Mouse (Mus musculus) forebrain, embryonic 16.5 days (tissue): ENCODE measurements around the gene Rpl6. TPM values are rescaled to one million over a fixed set of nuclear protein-coding genes. Genes with fewer than 3 reads are reported as not detected.
"Not testable (repeated sequence)": the region's sequence is repeated elsewhere in the genome, so short reads cannot be mapped to it uniquely, and the experiment has no call there.

Source experiments
- ATAC-seq: fragments of 200-750 bp; cut with Nextera tagmentation; 2 replicates; pipeline ENCODE4 v1.8.0; 2017; ENCODE audit warnings: mild to moderate bottlenecking, moderate library complexity
- H3K27ac ChIP-seq: fragments of 300-500 bp; sonication (generic); 2 replicates; pipeline ENCODE4 v1.5.1; 2014; ENCODE audit warnings: low read length, control low read depth
- H3K27me3 ChIP-seq: fragments of 300-500 bp; sonication (generic); replicated peaks from 2 replicates; pipeline ENCODE4 v1.6.1; 2014; ENCODE audit warnings: low read length; ENCODE audit not compliant: control insufficient read depth, insufficient read depth
- H3K36me3 ChIP-seq: fragments of 300-500 bp; sonication (generic); 2 replicates; pipeline ENCODE4 v1.6.1; 2014; ENCODE audit not compliant: control insufficient read depth, insufficient read depth
- H3K4me1 ChIP-seq: fragments of 300-500 bp; sonication (generic); replicated peaks from 2 replicates; pipeline ENCODE4 v1.6.1; 2014; ENCODE audit warnings: low read length; ENCODE audit not compliant: control insufficient read depth, insufficient read depth
- H3K4me2 ChIP-seq: fragments of 300-500 bp; sonication (generic); 2 replicates; pipeline ENCODE4 v1.6.1; 2014; ENCODE audit warnings: mild to moderate bottlenecking, low read length, control low read depth
- H3K4me3 ChIP-seq: fragments of 300-500 bp; sonication (generic); replicated peaks from 2 replicates; pipeline ENCODE4 v1.5.1; 2014; ENCODE audit warnings: mild to moderate bottlenecking, low read length, control low read depth
- H3K9ac ChIP-seq: fragments of 300-500 bp; sonication (generic); replicated peaks from 2 replicates; pipeline ENCODE4 v1.6.1; 2014; ENCODE audit warnings: low read depth, low read length, control low read depth
- H3K9me3 ChIP-seq: fragments of 300-500 bp; sonication (generic); 2 replicates; pipeline ENCODE4 v1.6.1; 2016; ENCODE audit warnings: low read length; ENCODE audit not compliant: control insufficient read depth
- WGBS: fragments of 180-500 bp; shearing (Covaris S2); extraction: QIAGEN DNeasy Blood & Tissue Kit; methylation state at CpG from one replicate; pipeline ENCODE4 v1.1.7; 2014; 5-methylcytosine and 5-hydroxymethylcytosine counted together
- polyA plus RNA-seq: library from polyadenylated mRNA; unstranded; fragments of >200 nt; fragmentation: Nextera tagmentation; extraction: Ambion mirVana; gene quantifications from 2 replicates; pipeline ENCODE4 v1.2.1, GENCODE M21; 2015

Gene Rpl6
- polyA plus RNA-seq, 1 experiment from 2014 or later, result 361 TPM

DNA sequence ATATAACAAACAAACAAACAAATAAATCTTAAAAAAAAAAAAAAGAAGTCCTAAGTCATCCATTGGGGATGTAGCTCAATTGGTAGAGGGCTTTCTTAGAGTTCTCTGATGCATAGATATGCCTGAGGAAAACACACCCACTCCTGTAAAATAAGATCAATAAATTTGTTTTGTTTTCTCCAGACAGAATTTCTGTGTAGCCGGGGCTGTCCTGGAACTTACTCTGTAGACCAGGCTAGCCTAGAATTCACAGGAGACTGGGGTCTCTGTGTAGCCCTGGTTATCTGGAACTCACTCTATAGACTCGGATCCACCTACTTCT lies 13.0 kb downstream of the Rpl6 start:
- H3K9me3 ChIP-seq, result no peaks in the 10 kb centered on the region
- H3K4me1 ChIP-seq, result peaks cover 10% of the 10 kb centered on the region
- H3K4me2 ChIP-seq, result no peak overlapping the region
- no peak overlapping the region for H3K4me3 ChIP-seq
- H3K27me3 ChIP-seq, result no peaks in the 10 kb centered on the region
- no peak for ATAC-seq
- H3K36me3 ChIP-seq, result peaks cover 5% of the 10 kb centered on the region
- no peak overlapping the region for H3K27ac ChIP-seq
- no peak overlapping the region for H3K9ac ChIP-seq
- WGBS, result 88% methylated on average over 2 of the region's 2 CpGs

- Histone ChIP-seq H3K27me3 (no peaks in the 10 kb centered on the region), H3K9me3 (no peaks in the 10 kb centered on the region), H3K4me2 (no peak overlapping the region), H3K9ac (no peak overlapping the region), H3K27ac (no peak overlapping the region), H3K4me3 (no peak overlapping the region), H3K36me3 (no peaks in the 10 kb centered on the region), H3K4me1 (peaks cover 16% of the 10 kb centered on the region)
- WGBS, result 100% methylated on average over 1 of the region's 1 CpGs
- ATAC-seq, result no peak
Observed at GRCm38 (mm10) chr5:121219190-121219589, 14.9 kb downstream of the Rpl6 start.

DNA sequence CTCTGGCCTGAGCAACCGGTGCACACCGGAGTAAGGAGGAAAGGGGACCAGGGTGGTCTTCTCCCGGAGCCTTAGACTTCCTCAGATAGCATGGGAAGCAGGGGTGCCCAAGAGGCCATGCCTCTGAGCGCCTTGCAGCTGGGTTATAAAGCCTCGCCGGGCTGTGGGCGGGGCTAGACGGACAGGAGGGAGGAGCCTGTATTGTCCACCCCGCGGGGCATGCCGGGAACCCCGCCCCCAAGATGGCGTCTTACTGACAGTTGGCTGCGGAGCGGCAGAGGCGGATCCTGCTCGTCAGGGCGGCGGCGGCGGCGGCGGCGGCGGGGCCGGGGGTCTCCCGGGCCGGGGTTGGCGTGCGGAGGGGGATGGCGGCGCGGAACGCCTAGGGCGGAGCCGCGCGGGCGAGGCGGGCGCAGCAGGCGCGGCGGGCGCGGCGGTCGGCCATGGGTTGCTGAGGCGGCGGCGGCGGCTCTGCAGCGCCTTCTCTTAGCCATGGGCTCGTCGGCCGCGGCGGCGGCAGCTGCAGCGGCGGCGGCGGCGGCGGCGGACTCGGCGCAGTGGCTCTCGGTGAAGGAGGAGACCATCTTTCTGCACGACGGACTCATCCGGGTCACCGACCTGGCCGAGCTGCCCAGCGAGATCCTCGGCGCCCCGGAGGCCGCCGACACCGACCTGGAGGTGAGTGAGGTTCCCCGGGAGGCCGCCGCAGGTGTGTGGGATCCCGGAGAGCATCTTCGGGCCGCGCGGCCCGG lies 15.9 kb downstream of the Rpl6 start, which contains the start of gene Hectd4:
Gene Hectd4 (plus strand): TSS at position 240 of the 752 bp plus-strand sequence.
- peaks cover 16% of the 10 kb centered on the region for H3K4me1 ChIP-seq
- WGBS, result under 1% methylated on average over 56 of the region's 90 CpGs

DNA sequence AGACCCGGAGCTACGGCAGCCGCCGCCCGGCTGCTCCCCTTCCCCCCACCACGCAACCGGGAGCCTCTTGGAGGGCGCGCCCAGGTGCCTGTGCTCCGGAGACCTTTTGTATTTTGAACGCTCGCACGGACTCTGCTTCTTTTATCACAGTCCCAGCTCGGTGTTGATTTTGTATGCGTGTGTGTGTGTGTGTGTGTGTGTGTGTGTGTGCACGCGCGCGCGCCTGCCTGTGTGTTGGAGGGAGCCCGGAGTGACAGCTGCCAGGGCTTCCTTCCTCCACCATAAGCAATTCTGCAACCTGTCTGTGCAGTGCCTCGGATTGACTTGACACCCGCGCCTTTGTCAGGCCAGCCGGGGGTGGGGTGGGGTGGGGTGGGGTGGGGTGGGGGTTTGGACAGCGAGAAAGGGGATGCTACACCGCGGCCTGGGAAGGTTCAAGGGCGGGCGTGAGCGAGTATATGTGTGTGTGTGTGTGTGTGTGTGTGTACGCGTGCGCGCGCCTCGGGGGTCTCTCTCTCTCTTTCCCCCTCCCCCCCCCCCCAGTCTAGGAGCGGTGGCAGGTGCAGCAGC lies 16.5 kb downstream of the Rpl6 start:
- peaks cover 16% of the 10 kb centered on the region for H3K4me1 ChIP-seq
- peak; percentile 52 for ATAC-seq
- under 1% methylated on average over 27 of the region's 38 CpGs for WGBS

More for the DNA sequence above, 15.9 kb downstream of the Rpl6 start, which contains the start of gene Hectd4:
- Histone ChIP-seq H3K4me3 (peak within 1 kb of the TSS; percentile 85), H3K9me3 (no peaks in the 10 kb centered on the region), H3K27ac (peak within 1 kb of the TSS; percentile 94), H3K27me3 (no peaks in the 10 kb centered on the region), H3K36me3 (no peaks in the 10 kb centered on the region), H3K4me2 (peak within 1 kb of the TSS; percentile 86), H3K9ac (peak within 1 kb of the TSS; percentile 93)
- peak; percentile 86 for ATAC-seq

DNA sequence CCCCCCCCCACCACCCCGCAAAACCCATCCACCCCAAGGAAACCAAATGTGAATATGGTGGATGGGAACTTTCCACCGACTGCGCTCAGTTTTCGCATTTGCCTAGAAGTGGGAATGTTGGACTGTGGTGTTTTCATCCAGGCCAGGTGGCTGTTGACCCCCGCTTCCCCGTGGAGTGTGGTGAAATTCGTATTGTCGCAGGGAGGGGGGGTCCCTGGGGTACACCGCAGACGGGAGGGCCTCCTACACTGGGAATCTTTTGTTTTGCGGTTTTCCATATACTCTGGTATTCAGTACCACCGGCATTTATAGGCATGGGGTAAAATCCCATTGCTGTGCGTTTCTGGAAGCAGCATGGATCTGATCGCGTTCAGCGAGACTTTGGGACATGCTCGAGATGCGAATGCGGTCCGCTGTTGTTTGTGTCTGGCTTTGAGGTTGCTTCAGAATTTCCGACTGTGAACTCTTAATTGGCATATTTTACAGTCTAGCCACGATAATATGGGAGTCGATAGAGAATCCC lies 17.1 kb downstream of the Rpl6 start:
- Histone ChIP-seq H3K4me1 (peaks cover 19% of the 10 kb centered on the region), H3K27me3 (no peaks in the 10 kb centered on the region), H3K9me3 (no peaks in the 10 kb centered on the region), H3K4me2 (peak overlapping the region; percentile 86), H3K27ac (peak overlapping the region; percentile 94), H3K4me3 (peak overlapping the region; percentile 85), H3K36me3 (no peaks in the 10 kb centered on the region), H3K9ac (peak overlapping the region; percentile 93)
- peak; percentile 7 for ATAC-seq
- 3% methylated on average over 23 of the region's 23 CpGs for WGBS

More for the DNA sequence above, 16.5 kb downstream of the Rpl6 start:
- H3K9me3 ChIP-seq, result no peaks in the 10 kb centered on the region
- peak overlapping the region; percentile 93 for H3K9ac ChIP-seq
- H3K4me2 ChIP-seq, result peak overlapping the region; percentile 86
- H3K36me3 ChIP-seq, result no peaks in the 10 kb centered on the region
- H3K4me3 ChIP-seq, result peak overlapping the region; percentile 85
- no peaks in the 10 kb centered on the region for H3K27me3 ChIP-seq
- peak overlapping the region; percentile 94 for H3K27ac ChIP-seq

DNA sequence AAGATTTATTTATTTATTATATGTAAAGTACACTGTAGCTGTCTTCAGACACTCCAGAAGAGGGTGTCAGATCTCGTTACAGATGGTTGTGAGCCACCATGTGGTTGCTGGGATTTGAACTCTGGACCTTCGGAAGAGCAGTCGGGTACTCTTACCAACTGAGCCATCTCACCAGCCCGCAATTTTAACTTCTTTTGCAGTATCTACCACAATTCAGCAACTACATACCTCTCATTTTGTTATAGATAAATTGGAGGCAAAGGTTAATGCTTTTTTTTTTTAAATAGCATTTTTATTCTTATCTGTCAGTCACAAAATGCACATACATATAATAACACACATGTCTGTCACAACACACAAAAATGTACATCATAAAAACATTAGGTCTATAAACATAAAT lies 19.7 kb downstream of the Rpl6 start:
- not testable (repeated sequence) for H3K27me3 ChIP-seq, H3K36me3 ChIP-seq, H3K9me3 ChIP-seq, H3K4me3 ChIP-seq, H3K27ac ChIP-seq, H3K4me2 ChIP-seq, H3K9ac ChIP-seq, ATAC-seq
- H3K4me1 ChIP-seq, result peaks cover 19% of the 10 kb centered on the region
- 92% methylated on average over 3 of the region's 4 CpGs for WGBS

GRCm38 (mm10) chr5:121224856-121225255 lies 20.6 kb downstream of the Rpl6 start:
- no peak overlapping the region for H3K4me2 ChIP-seq
- WGBS, result 70% methylated on average over 3 of the region's 3 CpGs

DNA sequence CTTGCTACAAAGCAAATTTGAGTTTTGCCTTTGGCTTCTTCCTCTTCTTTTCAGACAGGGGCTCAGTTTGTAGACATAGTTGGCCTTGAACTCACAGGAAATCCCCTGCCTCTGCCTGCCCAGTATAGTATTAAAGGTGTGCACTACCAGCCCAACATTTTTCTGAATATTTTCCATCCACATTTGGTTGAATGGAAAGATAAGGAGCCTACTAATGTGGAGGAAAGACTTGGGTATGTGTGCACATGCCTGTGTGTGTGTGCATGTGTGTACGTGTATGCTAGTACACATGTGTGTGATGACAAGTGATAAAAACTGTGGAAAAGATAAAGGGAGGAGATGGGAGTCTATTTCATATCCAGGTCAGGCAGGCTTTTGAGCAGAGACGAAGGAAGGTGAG lies 21.6 kb downstream of the Rpl6 start:
- Histone ChIP-seq H3K9me3 (no peaks in the 10 kb centered on the region), H3K4me1 (peaks cover 15% of the 10 kb centered on the region), H3K36me3 (no peaks in the 10 kb centered on the region), H3K27me3 (no peaks in the 10 kb centered on the region), H3K4me2 (no peak overlapping the region), H3K4me3 (no peak overlapping the region), H3K27ac (no peak overlapping the region), H3K9ac (no peak overlapping the region)
- ATAC-seq, result no peak
- 87% methylated on average over 2 of the region's 2 CpGs for WGBS

More at GRCm38 (mm10) chr5:121224856-121225255, 20.6 kb downstream of the Rpl6 start:
- H3K9me3 ChIP-seq, result no peaks in the 10 kb centered on the region
- H3K27me3 ChIP-seq, result no peaks in the 10 kb centered on the region
- peaks cover 16% of the 10 kb centered on the region for H3K4me1 ChIP-seq
- H3K36me3 ChIP-seq, result no peaks in the 10 kb centered on the region
- H3K4me3 ChIP-seq, result no peak overlapping the region
- no peak overlapping the region for H3K9ac ChIP-seq
- no peak overlapping the region for H3K27ac ChIP-seq
- ATAC-seq, result no peak

- no peaks in the 10 kb centered on the region for H3K9me3 ChIP-seq
- WGBS, result 65% methylated on average over 3 of the region's 3 CpGs
- H3K4me2 ChIP-seq, result no peak overlapping the region
- H3K27ac ChIP-seq, result no peak overlapping the region
- no peak for ATAC-seq
- no peaks in the 10 kb centered on the region for H3K27me3 ChIP-seq
- peaks cover 15% of the 10 kb centered on the region for H3K4me1 ChIP-seq
- H3K4me3 ChIP-seq, result no peak overlapping the region
- no peak overlapping the region for H3K9ac ChIP-seq
- no peaks in the 10 kb centered on the region for H3K36me3 ChIP-seq
Observed at GRCm38 (mm10) chr5:121226406-121226805, 22.1 kb downstream of the Rpl6 start.
